Mouse (Mus musculus) hindbrain, embryonic 10.5 days (tissue): ENCODE results near the gene Herc2. TPM values are rescaled to one million over a fixed set of nuclear protein-coding genes. Genes with fewer than 3 reads are reported as not detected.

Experiments used
- DNase-seq: peaks from one replicate; pipeline ENCODE4 v3.0.0-alpha.2; 2017; ENCODE audit warnings: low spot score
- H3K27ac ChIP-seq: fragments of 300-500 bp; sonication (generic); 2 replicates; pipeline ENCODE4 v1.5.1; 2016; ENCODE audit warnings: mild to moderate bottlenecking, moderate library complexity
- H3K27me3 ChIP-seq: fragments of 300-500 bp; sonication (generic); 2 replicates; pipeline ENCODE4 v1.6.1; 2016; ENCODE audit warnings: mild to moderate bottlenecking; ENCODE audit not compliant: poor library complexity, insufficient read depth, severe bottlenecking
- H3K36me3 ChIP-seq: fragments of 300-500 bp; sonication (generic); 2 replicates; pipeline ENCODE4 v1.6.1; 2016; ENCODE audit warnings: mild to moderate bottlenecking, moderate library complexity
- H3K4me1 ChIP-seq: fragments of 300-500 bp; sonication (generic); replicated peaks from 2 replicates; pipeline ENCODE4 v1.6.1; 2016; ENCODE audit warnings: mild to moderate bottlenecking
- H3K4me3 ChIP-seq: fragments of 300-500 bp; sonication (generic); 2 replicates; pipeline ENCODE4 v1.5.1; 2016; ENCODE audit warnings: mild to moderate bottlenecking, moderate library complexity
- H3K9me3 ChIP-seq: fragments of 300-500 bp; sonication (generic); 2 replicates; pipeline ENCODE4 v1.6.1; 2016; ENCODE audit warnings: mild to moderate bottlenecking, moderate library complexity
- WGBS: fragments of 180-500 bp; shearing (Covaris S2); methylation state at CpG from one replicate; pipeline ENCODE4 v1.1.7; 2016; 5-methylcytosine and 5-hydroxymethylcytosine counted together
- polyA plus RNA-seq: library from polyadenylated mRNA; unstranded; fragments of >200 nt; fragmentation: Nextera tagmentation; extraction: Ambion mirVana; gene quantifications from 2 replicates; pipeline ENCODE4 v1.2.1, GENCODE M21; 2016

Gene Herc2
- polyA plus RNA-seq, 1 experiment from 2014 or later = 23.8 TPM

DNA sequence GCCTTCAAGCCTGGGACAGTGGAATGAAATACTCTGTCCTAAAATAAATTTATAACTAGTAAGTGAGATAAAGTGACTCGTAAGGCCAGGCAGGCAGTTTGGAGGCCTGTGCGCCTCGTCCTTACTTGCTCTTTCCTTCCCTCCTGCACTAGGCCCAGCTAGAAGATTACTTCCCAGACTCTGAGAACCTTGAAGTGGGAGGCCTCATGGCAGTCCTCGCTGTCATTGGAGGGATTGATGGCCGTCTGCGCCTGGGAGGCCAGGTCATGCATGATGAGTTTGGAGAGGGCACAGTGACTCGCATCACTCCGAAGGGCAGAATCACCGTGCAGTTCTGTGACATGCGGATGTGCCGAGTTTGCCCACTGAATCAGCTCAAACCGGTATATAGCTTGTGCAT lies 103.6 kb downstream of the Herc2 start:
- no peaks in the 10 kb centered on the region for H3K27me3 ChIP-seq
- H3K4me1 ChIP-seq = no peaks in the 10 kb centered on the region
- WGBS = 94% methylated on average over 12 of the region's 12 CpGs
- H3K36me3 ChIP-seq = peaks cover 90% of the 10 kb centered on the region
- no peak overlapping the region for H3K4me3 ChIP-seq
- no peak overlapping the region for H3K27ac ChIP-seq
- no peaks in the 10 kb centered on the region for H3K9me3 ChIP-seq
- no peak for DNase-seq

DNA sequence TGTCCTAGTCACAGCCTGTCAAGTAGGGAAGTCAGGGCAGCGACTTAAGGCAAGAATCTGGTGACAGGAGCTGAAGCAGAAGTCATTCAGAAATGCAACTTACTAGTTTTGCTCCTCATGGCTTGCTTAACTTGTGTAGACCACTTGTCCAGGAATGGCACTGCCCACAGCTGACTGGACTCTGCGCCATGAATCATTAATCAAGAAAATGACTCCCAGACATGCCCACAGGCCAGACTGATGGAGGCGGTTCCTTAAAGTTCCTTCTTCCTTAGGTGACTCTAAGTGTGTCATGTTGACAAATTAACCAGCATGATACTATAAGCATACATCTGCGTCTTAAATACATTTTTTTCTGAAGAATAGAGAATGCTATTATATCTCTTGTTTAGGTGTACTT lies 113.3 kb downstream of the Herc2 start:
- no peaks in the 10 kb centered on the region for H3K27me3 ChIP-seq
- 94% methylated on average over 4 of the region's 4 CpGs for WGBS
- no peak overlapping the region for H3K4me3 ChIP-seq
- no peaks in the 10 kb centered on the region for H3K9me3 ChIP-seq
- no peak overlapping the region for H3K27ac ChIP-seq
- H3K4me1 ChIP-seq = no peaks in the 10 kb centered on the region
- DNase-seq = no peak
- peaks cover 51% of the 10 kb centered on the region for H3K36me3 ChIP-seq

DNA sequence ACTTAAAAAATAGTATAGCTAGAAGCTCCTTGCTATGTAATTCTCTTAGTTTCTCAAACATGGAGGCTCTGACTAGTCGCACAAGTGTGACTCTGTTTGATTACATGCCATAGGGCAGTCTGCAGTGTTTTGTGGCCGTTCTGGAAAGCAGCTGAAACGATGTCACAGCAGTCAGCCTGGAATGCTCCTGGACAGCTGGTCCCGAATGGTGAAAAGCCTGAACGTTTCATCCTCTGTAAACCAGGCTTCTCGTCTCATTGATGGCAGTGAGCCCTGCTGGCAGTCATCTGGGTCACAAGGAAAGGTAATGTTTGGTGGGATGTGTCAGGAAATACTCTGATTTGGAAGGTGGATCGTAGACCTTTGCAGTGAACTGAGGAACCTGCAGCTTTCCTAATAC lies 118.7 kb downstream of the Herc2 start:
- 81% methylated on average over 7 of the region's 7 CpGs for WGBS
- Histone ChIP-seq H3K4me1 (no peaks in the 10 kb centered on the region), H3K27ac (no peak overlapping the region), H3K9me3 (no peaks in the 10 kb centered on the region), H3K4me3 (no peak overlapping the region), H3K36me3 (peaks cover 41% of the 10 kb centered on the region), H3K27me3 (no peaks in the 10 kb centered on the region)
- no peak for DNase-seq

- no peak overlapping the region for H3K4me3 ChIP-seq
- DNase-seq = no peak
- H3K27ac ChIP-seq = no peak overlapping the region
- peaks cover 50% of the 10 kb centered on the region for H3K36me3 ChIP-seq
- H3K27me3 ChIP-seq = no peaks in the 10 kb centered on the region
- H3K4me1 ChIP-seq = no peaks in the 10 kb centered on the region
- 71% methylated on average over 3 of the region's 3 CpGs for WGBS
- H3K9me3 ChIP-seq = no peaks in the 10 kb centered on the region
Observed at GRCm38 (mm10) chr7:56177371-56177770, 127.4 kb downstream of the Herc2 start.

DNA sequence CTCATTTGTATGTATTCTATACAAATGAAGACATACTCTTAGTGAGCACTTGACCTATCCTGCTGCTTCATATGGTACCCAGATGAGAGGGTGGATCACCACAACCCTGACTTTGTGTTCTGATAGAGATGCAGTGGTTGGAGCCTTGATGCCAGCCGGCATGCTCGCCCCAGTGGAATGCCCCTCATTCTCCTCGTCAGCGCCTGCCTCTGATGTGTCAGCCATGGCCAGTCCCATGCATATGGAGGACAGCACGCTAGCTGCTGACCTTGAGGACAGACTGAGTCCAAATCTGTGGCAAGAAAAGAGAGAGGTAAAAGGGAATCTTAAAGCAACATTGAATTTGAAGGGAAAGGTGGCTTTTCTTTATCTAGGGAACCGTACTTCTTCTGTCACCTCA lies 141.0 kb downstream of the Herc2 start:
- Histone ChIP-seq H3K4me1 (no peaks in the 10 kb centered on the region), H3K27me3 (no peaks in the 10 kb centered on the region), H3K27ac (no peak overlapping the region), H3K9me3 (no peaks in the 10 kb centered on the region), H3K4me3 (no peak overlapping the region), H3K36me3 (peaks cover 87% of the 10 kb centered on the region)
- WGBS = 96% methylated on average over 6 of the region's 6 CpGs
- DNase-seq = no peak

GRCm38 (mm10) chr7:56191661-56192060 lies 141.7 kb downstream of the Herc2 start:
- H3K4me3 ChIP-seq = no peak overlapping the region
- no peaks in the 10 kb centered on the region for H3K27me3 ChIP-seq
- H3K27ac ChIP-seq = no peak overlapping the region
- H3K9me3 ChIP-seq = no peaks in the 10 kb centered on the region
- no peak for DNase-seq
- no peaks in the 10 kb centered on the region for H3K4me1 ChIP-seq
- 83% methylated on average over 4 of the region's 4 CpGs for WGBS
- peaks cover 89% of the 10 kb centered on the region for H3K36me3 ChIP-seq

- DNase-seq = no peak
- no peak overlapping the region for H3K27ac ChIP-seq
- no peaks in the 10 kb centered on the region for H3K9me3 ChIP-seq
- peaks cover 6% of the 10 kb centered on the region; the same call in 1 of the 2 replicates for H3K4me1 ChIP-seq
- WGBS = 94% methylated on average over 10 of the region's 10 CpGs
- peaks cover 90% of the 10 kb centered on the region for H3K36me3 ChIP-seq
- H3K27me3 ChIP-seq = no peaks in the 10 kb centered on the region
- H3K4me3 ChIP-seq = no peak overlapping the region
Observed at GRCm38 (mm10) chr7:56201483-56202218, 151.7 kb downstream of the Herc2 start.

DNA sequence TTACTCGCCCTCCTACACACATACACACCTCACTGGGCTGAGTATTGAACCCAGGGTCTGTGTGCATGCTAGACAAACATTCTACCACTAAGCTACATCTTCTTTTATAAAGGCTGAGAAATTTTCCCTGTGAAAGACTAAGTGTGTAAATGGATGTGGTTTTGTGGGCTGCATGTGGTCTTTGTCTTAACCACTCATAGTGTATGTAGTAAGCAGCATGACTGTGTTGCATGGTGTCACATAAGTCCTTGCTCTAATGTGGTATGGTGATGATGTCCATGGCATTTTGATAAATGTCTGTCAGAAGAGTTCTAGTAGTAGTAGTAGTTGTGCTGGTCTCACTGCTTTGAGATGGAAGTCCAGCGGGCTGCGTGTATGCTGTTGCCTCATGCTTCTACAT lies 152.8 kb downstream of the Herc2 start:
- Histone ChIP-seq H3K27me3 (no peaks in the 10 kb centered on the region), H3K9me3 (no peaks in the 10 kb centered on the region), H3K36me3 (peaks cover 88% of the 10 kb centered on the region), H3K4me1 (peaks cover 6% of the 10 kb centered on the region; the same call in 1 of the 2 replicates), H3K27ac (no peak overlapping the region), H3K4me3 (no peak overlapping the region)
- WGBS = 94% methylated on average over 3 of the region's 3 CpGs
- no peak for DNase-seq

DNA sequence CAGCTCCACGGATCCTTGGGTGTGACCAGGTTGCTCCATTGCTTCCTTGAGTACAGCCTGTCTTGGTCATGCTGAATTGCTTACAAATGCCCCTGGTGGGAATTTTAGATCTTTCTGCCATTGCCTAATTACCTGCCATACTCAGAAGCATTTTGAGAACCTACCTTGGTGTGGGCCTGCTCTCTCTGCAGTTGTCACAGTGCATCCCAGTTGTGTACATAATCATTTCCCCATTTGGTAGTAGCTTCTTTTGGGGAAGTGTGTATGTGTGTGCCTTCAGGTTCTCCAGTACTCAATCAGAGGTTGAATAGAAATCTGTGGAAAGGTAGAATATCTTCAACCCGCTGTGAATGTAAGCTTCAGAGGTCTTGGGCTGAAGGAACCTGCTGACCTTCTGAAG lies 153.3 kb downstream of the Herc2 start:
- Histone ChIP-seq H3K4me3 (no peak overlapping the region), H3K27me3 (no peaks in the 10 kb centered on the region), H3K4me1 (peaks cover 6% of the 10 kb centered on the region; the same call in 1 of the 2 replicates), H3K27ac (no peak overlapping the region), H3K36me3 (peaks cover 88% of the 10 kb centered on the region), H3K9me3 (no peaks in the 10 kb centered on the region)
- 94% methylated on average over 2 of the region's 2 CpGs for WGBS
- no peak for DNase-seq

GRCm38 (mm10) chr7:56204877-56205276 lies 154.9 kb downstream of the Herc2 start:
- H3K4me3 ChIP-seq = no peak overlapping the region
- 60% methylated on average over 3 of the region's 3 CpGs for WGBS
- no peaks in the 10 kb centered on the region for H3K27me3 ChIP-seq
- H3K9me3 ChIP-seq = no peaks in the 10 kb centered on the region
- H3K27ac ChIP-seq = no peak overlapping the region
- H3K4me1 ChIP-seq = peaks cover 6% of the 10 kb centered on the region; the same call in 1 of the 2 replicates
- H3K36me3 ChIP-seq = peaks cover 92% of the 10 kb centered on the region
- DNase-seq = no peak

DNA sequence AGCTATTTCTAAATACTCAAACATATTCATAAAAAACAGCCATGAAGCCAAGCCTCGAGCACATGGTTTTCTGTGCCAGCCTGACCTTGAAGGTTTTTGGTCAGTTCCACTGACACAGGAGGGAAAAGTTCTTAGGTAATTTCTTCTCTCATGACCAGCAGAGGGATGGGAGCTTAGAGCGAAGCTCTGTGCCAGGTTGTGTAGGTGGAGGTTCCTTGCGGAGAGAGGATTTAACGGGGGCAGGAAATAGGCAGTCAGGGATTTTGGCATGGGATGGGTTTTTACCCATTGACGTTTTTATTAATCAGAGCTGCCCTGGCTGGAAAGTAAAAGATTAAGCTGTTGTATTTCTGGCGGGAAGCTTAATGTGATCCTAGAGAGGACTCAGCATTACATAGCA lies 170.8 kb downstream of the Herc2 start:
- no peak for DNase-seq
- no peaks in the 10 kb centered on the region for H3K27me3 ChIP-seq
- peaks cover 81% of the 10 kb centered on the region for H3K36me3 ChIP-seq
- H3K4me1 ChIP-seq = no peaks in the 10 kb centered on the region
- 92% methylated on average over 6 of the region's 6 CpGs for WGBS
- no peak overlapping the region for H3K27ac ChIP-seq
- no peak overlapping the region for H3K4me3 ChIP-seq
- H3K9me3 ChIP-seq = no peaks in the 10 kb centered on the region

DNA sequence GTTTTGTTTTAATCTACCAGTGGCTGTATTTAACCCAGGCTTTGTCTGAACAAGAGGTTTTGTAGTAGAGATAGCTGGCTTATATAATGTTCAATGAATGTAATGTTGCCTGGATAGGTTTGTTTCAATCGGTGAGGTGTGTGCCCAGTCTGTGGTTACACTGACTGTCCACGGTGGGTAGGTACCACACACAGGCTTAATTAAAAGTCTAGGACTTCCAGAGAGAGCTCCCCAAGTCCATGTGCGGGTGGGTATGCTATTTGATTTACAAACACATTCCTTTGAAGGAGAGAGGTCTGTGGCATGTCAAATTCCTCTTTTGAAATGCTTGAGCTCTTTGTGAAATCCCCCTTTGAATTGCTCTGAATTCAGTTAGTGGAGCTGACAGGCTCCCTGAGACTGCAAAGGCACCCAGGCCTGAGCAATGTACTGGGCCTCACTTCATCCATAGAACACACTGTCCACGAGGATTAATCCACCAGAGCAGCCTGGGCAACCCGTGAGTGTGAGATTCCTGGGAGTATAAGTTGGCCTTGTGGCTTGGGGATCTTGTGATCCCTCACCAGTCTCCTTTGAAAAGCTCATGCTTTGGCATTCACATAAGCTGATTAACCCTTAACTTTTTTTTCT lies 185.9 kb downstream of the Herc2 start:
- DNase-seq = no peak
- Histone ChIP-seq H3K9me3 (no peaks in the 10 kb centered on the region), H3K36me3 (peaks cover 28% of the 10 kb centered on the region), H3K4me1 (peaks cover 14% of the 10 kb centered on the region), H3K27ac (peak overlapping the region; percentile 69), H3K4me3 (no peak overlapping the region), H3K27me3 (no peaks in the 10 kb centered on the region)
- WGBS = 49% methylated on average over 5 of the region's 5 CpGs

DNA sequence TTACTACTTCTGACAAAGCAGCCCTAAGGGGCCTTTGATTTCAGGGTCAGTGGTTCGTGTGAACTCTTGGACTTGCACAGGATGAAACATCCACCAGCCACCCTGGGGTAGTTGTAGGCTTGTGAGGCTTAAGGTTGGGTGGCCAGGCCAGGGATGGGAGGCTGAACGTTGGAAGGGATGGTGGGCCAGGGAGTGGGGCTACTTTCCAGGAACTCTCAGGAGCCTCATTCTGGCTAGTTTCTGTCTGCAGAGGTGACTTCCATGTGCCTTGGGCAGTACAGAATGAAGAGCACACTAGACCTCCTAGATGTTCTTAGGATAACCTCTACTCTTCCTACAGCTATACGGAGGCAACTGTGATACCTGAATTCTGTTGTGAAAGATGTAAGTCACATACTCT lies 186.6 kb downstream of the Herc2 start:
- Histone ChIP-seq H3K36me3 (peaks cover 21% of the 10 kb centered on the region), H3K4me1 (peaks cover 17% of the 10 kb centered on the region), H3K4me3 (no peak overlapping the region), H3K9me3 (no peaks in the 10 kb centered on the region), H3K27ac (peak overlapping the region; percentile 69; the same call in 1 of the 2 replicates), H3K27me3 (no peaks in the 10 kb centered on the region)
- 77% methylated on average over 3 of the region's 3 CpGs for WGBS
- no peak for DNase-seq
